In the genomic region with DNA sequence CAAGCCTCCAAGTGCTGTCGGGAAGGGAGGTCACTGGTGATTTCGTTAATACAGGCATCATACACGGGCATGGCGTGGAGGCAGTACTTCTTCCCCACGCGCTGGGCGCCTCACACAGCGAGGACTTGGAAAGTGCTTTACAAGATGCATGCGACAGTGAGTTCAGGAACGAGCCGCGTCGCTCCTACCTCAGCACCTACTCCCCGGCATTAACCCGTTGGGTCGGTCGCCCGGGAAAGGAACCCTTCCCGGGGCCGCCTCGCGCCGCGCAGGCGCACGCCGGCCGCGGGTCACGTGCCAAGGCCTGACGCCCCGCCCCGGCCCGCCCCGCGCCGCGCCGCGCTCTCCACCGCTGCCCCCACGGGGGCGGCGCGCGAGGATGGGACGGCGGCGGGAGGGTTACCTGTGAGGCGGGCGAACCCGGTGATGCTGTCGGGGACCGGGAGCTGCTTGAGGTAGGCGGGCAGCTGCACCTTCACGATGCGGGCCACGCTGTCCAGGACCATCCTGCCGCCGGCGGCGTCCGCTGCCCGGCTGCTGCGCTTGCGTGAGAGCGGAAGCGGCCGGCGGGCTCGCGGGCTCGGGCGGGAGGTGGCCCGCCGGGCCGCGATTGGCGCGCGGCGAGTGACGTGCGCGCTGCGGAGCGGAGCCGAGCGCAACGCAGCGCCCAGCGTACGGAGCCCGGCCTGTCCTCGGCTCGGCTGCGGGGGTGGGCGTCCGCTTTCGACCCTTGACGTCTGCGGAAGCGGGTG, we compare ENCODE assay signal across 8 mouse cellular contexts. TPM values are rescaled to one million over a fixed set of nuclear protein-coding genes. Genes with fewer than 3 reads are reported as not detected.
DNase-seq lines count a peak whose midpoint lies in the region; ATAC-seq and TF ChIP-seq lines count a peak whose summit lies in the region.

No protein-coding gene starts in this region.

- peak overlapping the region; percentile 66 for H3K4me3 ChIP-seq in embryonic facial prominence, embryonic 12.5 days
- peak overlapping the region; percentile 74 for H3K4me3 ChIP-seq in heart, adult 2 months
- peak overlapping the region; percentile 70 for H3K4me3 ChIP-seq in limb, embryonic 13.5 days
- H3K4me3 ChIP-seq in midbrain, embryonic 15.5 days = peak overlapping the region; percentile 73

- peak overlapping the region; percentile 77 for H3K9ac ChIP-seq in embryonic facial prominence, embryonic 12.5 days
- peak overlapping the region; percentile 94 for H3K9ac ChIP-seq in heart, adult 2 months (ENCODE audit: low read depth, low read length)
- peak overlapping the region; percentile 79 for H3K9ac ChIP-seq in limb, embryonic 13.5 days
- H3K9ac ChIP-seq in midbrain, embryonic 15.5 days = peak overlapping the region; percentile 78

- no peaks in the 10 kb centered on the region for H3K9me3 ChIP-seq in embryonic facial prominence, embryonic 12.5 days
- no peaks in the 10 kb centered on the region for H3K9me3 ChIP-seq in limb, embryonic 13.5 days
- H3K9me3 ChIP-seq in midbrain, embryonic 15.5 days = no peaks in the 10 kb centered on the region

- H3K4me1 ChIP-seq in embryonic facial prominence, embryonic 12.5 days = peaks cover 13% of the 10 kb centered on the region; the same call in 1 of the 2 replicates
- peaks cover 4% of the 10 kb centered on the region for H3K4me1 ChIP-seq in heart, adult 2 months (ENCODE audit: control insufficient read depth, insufficient read depth, low read length)
- peaks cover 21% of the 10 kb centered on the region for H3K4me1 ChIP-seq in limb, embryonic 13.5 days
- H3K4me1 ChIP-seq in midbrain, embryonic 15.5 days = peaks cover 26% of the 10 kb centered on the region

- H3K27ac ChIP-seq in embryonic facial prominence, embryonic 12.5 days = peak overlapping the region; percentile 94
- H3K27ac ChIP-seq in heart, adult 2 months = peak overlapping the region; percentile 97
- H3K27ac ChIP-seq in limb, embryonic 13.5 days = peak overlapping the region; percentile 95
- H3K27ac ChIP-seq in midbrain, embryonic 15.5 days = peak overlapping the region; percentile 99

- TF ChIP-seq POLR2A in heart, adult 2 months (IDR thresholded peaks at IDR 0.05; ENCODE audit: insufficient read depth, low read depth, low read length) = peak; percentile 94

- intact Hi-C loops in heart, adult 2 months (cut with DNase I) = loop anchor here (1.0 to 5.0 kb wide), 3 partner anchors 15 to 174 kb away; a partner anchor contains a TSS

- DNase-seq in 3134 (ENCODE audit: extremely low read depth, insufficient read length, low spot score) = peak; percentile 92
- peak; percentile 86 to 92 for DNase-seq in adrenal gland, postnatal 36 days
- peak; percentile 92 to 93 for DNase-seq in heart, adult 2 months
- peak; percentile 73 to 76 for DNase-seq in kidney, adult 8-10 months
- DNase-seq in spleen, adult 18-20 months = peak; percentile 76 to 84

- H3K4me2 ChIP-seq in embryonic facial prominence, embryonic 12.5 days (replicated peaks) = peak overlapping the region; percentile 72
- H3K4me2 ChIP-seq in limb, embryonic 13.5 days (replicated peaks) = peak overlapping the region; percentile 71
- H3K4me2 ChIP-seq in midbrain, embryonic 15.5 days = peak overlapping the region; percentile 77

- H3K79me2 ChIP-seq in heart, adult 2 months (replicated peaks; ENCODE audit: control insufficient read depth, insufficient read depth, low read length) = peaks cover 5% of the 10 kb centered on the region; the same call in 1 of the 2 replicates

- H3K36me3 ChIP-seq in embryonic facial prominence, embryonic 12.5 days = no peaks in the 10 kb centered on the region
- H3K36me3 ChIP-seq in heart, adult 2 months (ENCODE audit: control insufficient read depth, insufficient read depth, low read length) = peaks cover 14% of the 10 kb centered on the region
- peaks cover 4% of the 10 kb centered on the region; the same call in 1 of the 2 replicates for H3K36me3 ChIP-seq in limb, embryonic 13.5 days
- no peaks in the 10 kb centered on the region for H3K36me3 ChIP-seq in midbrain, embryonic 15.5 days (replicated peaks)

- TF ChIP-seq CTCF in heart, adult 2 months (IDR thresholded peaks at IDR 0.05) = no peak

- peak; percentile 99 for ATAC-seq in embryonic facial prominence, embryonic 12.5 days (ENCODE audit: insufficient number of reproducible peaks, insufficient read depth, low FRiP score, low TSS enrichment)
- ATAC-seq in limb, embryonic 13.5 days (ENCODE audit: low FRiP score, low read depth) = peak; percentile 97
- ATAC-seq in midbrain, embryonic 15.5 days (replicated peaks) = peak; percentile 99

- under 1% methylated on average over 84 of the region's 103 CpGs for WGBS in embryonic facial prominence, embryonic 12.5 days
- 1% methylated on average over 98 of the region's 103 CpGs for WGBS in heart, adult 2 months
- under 1% methylated on average over 102 of the region's 103 CpGs for WGBS in limb, embryonic 13.5 days
- under 1% methylated on average over 103 of the region's 103 CpGs for WGBS in midbrain, embryonic 15.5 days

- 0 out of 2 replicates have a peak, but pooled peaks have one; percentile 26 for TF ChIP-seq EP300 in heart, adult 2 months (IDR thresholded peaks at IDR 0.05; ENCODE audit: insufficient read depth, low read depth, low read length)

- H3K27me3 ChIP-seq in embryonic facial prominence, embryonic 12.5 days = no peaks in the 10 kb centered on the region
- no peaks in the 10 kb centered on the region for H3K27me3 ChIP-seq in heart, adult 2 months (ENCODE audit: control insufficient read depth, insufficient read depth, low read length)
- no peaks in the 10 kb centered on the region for H3K27me3 ChIP-seq in limb, embryonic 13.5 days
- no peaks in the 10 kb centered on the region for H3K27me3 ChIP-seq in midbrain, embryonic 15.5 days (replicated peaks)

RNA-seq across cellular contexts. Expression of a gene that starts 0.7 kb away (rescaled TPM):
- 10 to 100 TPM; 26.9 to 37.7 TPM for total RNA-seq in adrenal gland, postnatal 36 days (2021)
- 71.3 and 74.0 TPM in 2 replicates for polyA plus RNA-seq in embryonic facial prominence, embryonic 12.5 days (2016; fragmentation: Nextera tagmentation; extraction: Ambion mirVana)
- total RNA-seq in heart, adult 2 months (2021) = 10 to 100 TPM; 47.1 to 55.0 TPM
- 20.6 and 31.4 TPM in 2 replicates for polyA plus RNA-seq in heart, adult 2 months (2012; rRNA removed)
- 66.8 and 67.7 TPM in 2 replicates for polyA plus RNA-seq in limb, embryonic 13.5 days (2015; fragmentation: Nextera tagmentation; extraction: Ambion mirVana)
- 67.2 and 72.0 TPM in 2 replicates for polyA plus RNA-seq in midbrain, embryonic 15.5 days (2015; fragmentation: Nextera tagmentation; extraction: Ambion mirVana)

RNA-seq across cellular contexts. Expression of a gene that starts 14.9 kb away (rescaled TPM):
- 100 to 1,000 TPM; 409 to 423 TPM for total RNA-seq in adrenal gland, postnatal 36 days (2021)
- polyA plus RNA-seq in embryonic facial prominence, embryonic 12.5 days (2016; fragmentation: Nextera tagmentation; extraction: Ambion mirVana) = 469 and 505 TPM in 2 replicates
- total RNA-seq in heart, adult 2 months (2021) = 100 to 1,000 TPM; 357 to 416 TPM
- 285 and 532 TPM in 2 replicates for polyA plus RNA-seq in heart, adult 2 months (2012; rRNA removed)
- 506 and 507 TPM in 2 replicates for polyA plus RNA-seq in limb, embryonic 13.5 days (2015; fragmentation: Nextera tagmentation; extraction: Ambion mirVana)
- polyA plus RNA-seq in midbrain, embryonic 15.5 days (2015; fragmentation: Nextera tagmentation; extraction: Ambion mirVana) = 329 and 339 TPM in 2 replicates

Comparison
In these comparisons a context has a peak if more than half of its experiments do, and no peak if none do; other contexts are left out.
1. Peak in every context shown above with its lines: DNase-seq, ATAC-seq, H3K4me3 ChIP-seq and H3K27ac ChIP-seq.